Mouse (Mus musculus) cerebellum, postnatal 25 days (tissue): ENCODE measurements around the gene Zbtb14.
A peak's percentile ranks its signal among the peaks of the same experiment; 100 is the strongest.

Experiments
- DNase-seq, 2 experiments: peaks; one replicate each; pipeline ENCODE4 v3.0.0; 2021; ENCODE audit warnings: mixed read lengths in 2 of 2

Zbtb14 gene

GRCm38 (mm10) chr17:69382511-69383100 lies at the start of gene Zbtb14:
Zbtb14 (plus strand) TSS chr17:69383050.
- DNase-seq = peak; percentile 87 to 93

GRCm38 (mm10) chr17:69346056-69346455 lies 36.8 kb upstream of the Zbtb14 start:
- peak in 1 of 2 experiments; percentile 13 for DNase-seq

DNA sequence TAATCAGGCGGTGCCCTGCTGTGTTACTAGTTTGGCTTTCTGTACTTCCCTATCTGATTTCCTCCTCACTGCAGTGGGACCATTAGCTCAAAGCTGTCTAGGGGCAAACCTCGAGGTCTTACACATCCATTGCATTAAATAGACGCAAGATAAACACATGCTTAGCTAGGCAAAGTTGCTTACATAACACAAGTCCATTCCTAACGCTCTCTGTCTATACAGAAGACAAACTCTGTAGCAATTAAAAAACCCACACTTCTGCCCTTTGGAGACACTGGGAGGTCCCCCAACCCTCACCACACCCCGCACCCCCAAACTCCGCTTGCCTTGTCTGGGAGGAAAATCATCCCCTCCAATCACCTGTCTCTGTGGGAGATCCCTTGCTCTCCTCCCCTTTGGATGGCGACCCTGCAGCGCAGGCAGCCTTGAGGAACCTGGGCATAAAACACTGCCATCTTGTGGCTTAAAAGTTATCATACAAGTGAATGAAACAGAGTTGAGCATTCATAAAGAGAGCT lies 33.8 kb upstream of the Zbtb14 start:
- peak; percentile 56 for DNase-seq

DNA sequence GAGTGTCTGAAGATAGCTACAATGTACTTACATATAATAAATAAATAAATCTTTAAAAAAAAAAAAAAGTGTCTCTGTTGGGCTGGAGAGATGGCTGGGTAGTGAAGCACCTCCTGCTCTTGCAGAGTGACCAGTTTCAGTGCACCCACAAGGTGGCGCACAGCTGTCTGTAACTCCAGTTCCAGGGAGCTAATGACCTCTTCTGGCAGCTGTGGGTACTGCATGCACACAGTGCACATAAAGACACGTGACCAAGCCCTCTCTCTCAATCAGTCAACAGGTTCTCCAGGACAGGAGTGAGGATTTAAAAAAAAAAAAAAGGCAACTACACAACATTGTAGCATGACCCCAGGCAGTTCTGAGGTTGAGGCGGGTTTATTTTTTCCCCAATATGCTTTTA lies 17.8 kb upstream of the Zbtb14 start:
- DNase-seq = peak in 1 of 2 experiments; percentile 44

- no peak for DNase-seq
Measured at GRCm38 (mm10) chr17:69380838-69381237, 2.0 kb upstream of the Zbtb14 start.

DNA sequence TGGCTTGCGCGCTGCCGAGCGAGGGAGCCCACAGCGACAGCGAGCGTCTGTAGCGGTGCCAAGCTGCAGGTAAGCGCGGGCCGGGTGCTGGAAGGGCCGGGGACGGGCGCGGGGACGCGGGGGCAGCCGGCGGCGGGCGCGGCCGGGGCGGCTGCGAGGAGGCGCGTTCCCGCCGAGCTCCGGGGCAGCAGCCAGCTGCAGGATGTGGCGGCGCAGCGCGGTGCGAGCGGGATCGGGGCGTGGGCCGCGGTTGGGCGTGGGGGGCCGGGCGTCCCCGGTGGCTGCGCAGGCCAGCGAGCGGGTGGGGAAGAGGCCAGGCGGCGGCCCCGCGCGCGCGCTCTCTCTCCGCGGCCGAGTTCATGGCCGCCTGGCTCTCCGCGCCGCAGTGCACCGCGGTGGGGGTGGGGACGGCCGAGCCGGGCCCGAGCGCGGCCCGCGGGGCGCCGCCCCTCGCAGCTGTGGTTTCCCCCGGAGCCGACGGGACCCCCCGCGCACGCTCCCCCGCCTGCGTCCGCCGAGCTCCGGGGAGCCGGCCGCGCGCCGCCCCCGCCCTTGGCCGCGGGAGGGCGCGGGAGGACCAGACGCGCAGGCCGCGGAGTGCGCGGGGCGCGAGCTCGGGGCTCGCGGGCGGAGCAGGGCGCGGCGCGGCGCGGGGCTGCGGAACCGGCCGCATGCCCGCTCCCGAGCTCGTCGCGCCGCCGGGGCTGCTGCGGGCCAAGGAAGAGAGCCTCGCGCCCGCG lies 521 bp downstream of the Zbtb14 start:
- DNase-seq = peak; percentile 86 to 87

- peak; percentile 76 to 79 for DNase-seq
Measured at GRCm38 (mm10) chr17:69383941-69384665, 1.3 kb downstream of the Zbtb14 start.

DNA sequence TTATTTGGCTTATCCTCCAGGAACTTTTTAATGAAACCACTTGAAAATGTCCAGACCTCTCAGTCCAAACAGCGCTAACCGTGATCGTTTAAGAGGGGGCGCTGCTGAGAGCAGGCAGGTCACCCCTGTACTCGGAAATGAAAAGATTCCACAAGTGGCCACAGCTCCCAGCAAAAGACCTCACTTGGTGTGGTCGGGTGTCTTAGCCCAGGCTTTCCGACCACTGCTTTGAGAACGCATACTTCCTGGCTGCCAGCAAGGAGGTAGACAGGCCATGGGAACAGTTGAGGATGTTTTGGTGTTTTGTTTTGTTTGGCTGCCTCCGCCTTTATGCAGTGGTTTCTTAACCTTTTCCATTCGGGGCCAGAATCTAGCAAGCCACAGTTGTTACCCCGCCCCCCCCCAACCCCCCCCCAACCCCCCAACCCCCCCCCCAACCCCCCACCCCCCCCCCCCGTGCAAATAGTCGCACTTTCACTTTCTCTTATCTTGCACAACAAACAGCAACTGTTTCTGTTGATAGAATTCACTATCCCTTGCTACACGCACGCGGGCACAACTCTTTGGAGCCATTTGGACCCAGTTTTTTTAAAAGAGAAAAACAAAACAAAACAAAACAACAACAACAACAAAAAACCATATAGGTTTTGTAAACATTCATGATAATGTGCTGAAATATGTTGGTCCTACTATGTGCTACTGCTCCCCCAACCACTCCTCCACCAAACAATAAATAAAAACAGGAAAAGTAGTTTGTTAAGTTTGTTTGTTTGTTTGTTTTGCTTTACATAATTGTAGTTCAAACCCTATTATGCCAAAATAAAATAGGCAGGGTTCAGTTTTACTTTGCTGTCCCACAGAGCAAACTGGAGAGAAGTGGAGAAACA lies 13.5 kb downstream of the Zbtb14 start:
- DNase-seq = no peak

DNA sequence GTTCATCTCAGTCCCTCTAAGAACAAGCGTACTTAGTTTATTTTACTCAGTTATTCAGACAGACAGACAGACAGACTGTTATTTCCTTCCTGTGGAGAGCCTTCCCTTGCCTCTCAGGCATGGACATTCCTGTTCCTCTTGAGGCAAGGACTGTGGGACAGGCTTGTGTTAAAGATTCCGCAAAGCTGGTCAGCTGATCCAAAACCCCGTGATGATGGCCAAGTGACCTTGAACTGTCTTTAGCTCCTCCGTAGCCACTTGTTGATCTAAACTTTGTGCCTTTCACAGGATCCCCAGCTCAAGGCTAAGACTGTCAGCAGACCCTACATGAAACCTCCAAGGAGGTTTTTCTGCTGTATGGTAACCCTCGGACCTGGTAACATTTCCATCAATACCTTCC lies 14.3 kb downstream of the Zbtb14 start:
- no peak for DNase-seq

GRCm38 (mm10) chr17:69398092-69398491 lies 15.2 kb downstream of the Zbtb14 start:
- no peak for DNase-seq

GRCm38 (mm10) chr17:69401146-69401545 lies 18.3 kb downstream of the Zbtb14 start:
- no peak for DNase-seq

DNA sequence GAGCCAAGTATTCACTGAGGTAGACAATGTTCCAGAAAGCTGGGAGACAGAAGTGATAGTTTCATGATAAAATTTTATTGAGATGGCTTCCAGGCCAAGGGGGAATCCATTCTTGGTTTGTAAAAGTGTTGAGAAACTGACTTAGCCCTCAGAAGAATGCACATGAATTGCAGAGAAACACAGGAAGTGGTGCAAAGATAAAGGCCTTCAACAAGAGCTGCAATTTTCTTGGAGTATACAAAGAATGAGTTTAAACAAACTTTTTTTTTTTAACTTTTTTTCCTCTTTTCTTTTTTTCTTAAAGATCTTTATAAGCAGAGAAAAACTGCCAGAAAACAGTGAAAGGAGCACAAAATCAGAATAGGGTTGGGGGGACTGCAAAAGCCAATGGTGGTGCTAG lies 33.3 kb downstream of the Zbtb14 start:
- no peak for DNase-seq

DNA sequence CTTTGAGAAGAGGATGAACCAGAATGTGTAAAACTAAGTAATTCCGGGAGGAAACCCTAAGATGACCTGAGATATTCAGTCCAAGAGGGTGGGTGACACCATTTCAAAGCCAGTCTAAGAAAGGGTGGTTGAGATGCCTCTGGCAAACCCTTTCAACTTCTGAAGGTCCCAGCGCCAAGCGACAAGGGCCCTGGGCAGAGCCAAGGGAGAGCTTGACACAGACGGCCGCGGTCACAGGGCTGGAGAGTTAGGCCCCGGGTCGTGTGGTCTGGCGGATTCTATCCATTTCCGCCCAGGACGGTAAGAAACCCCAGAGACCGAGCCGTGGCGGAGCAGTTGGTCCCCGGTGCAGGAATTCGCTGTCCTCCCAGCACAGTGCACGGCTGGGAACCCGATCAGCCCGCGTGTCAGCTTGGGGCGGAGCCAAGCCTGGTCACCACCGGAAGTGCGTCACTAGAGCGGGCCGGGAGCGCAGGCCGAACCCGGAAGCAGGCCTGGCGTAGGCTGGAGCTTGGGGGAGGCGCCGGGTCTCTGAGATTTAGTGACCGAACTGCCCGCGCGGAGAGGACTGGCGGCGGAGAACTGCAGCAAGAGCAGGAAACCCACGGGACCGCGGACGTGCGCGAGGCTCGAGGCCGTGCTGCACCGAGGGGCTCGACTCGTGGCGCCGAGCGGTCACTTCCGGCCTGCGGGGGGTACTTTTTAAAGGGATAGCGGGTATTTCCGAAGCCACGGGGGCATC lies 34.2 kb downstream of the Zbtb14 start:
- peak; percentile 98 to 99 for DNase-seq

- DNase-seq = no peak
Measured at GRCm38 (mm10) chr17:69417724-69418373, 35.0 kb downstream of the Zbtb14 start.

GRCm38 (mm10) chr17:69421592-69421991 lies 38.7 kb downstream of the Zbtb14 start:
- DNase-seq = no peak

- DNase-seq = no peak
Measured at GRCm38 (mm10) chr17:69437836-69438235, 55.0 kb downstream of the Zbtb14 start.

- DNase-seq = no peak
Measured at GRCm38 (mm10) chr17:69438486-69438885, 55.6 kb downstream of the Zbtb14 start.

DNA sequence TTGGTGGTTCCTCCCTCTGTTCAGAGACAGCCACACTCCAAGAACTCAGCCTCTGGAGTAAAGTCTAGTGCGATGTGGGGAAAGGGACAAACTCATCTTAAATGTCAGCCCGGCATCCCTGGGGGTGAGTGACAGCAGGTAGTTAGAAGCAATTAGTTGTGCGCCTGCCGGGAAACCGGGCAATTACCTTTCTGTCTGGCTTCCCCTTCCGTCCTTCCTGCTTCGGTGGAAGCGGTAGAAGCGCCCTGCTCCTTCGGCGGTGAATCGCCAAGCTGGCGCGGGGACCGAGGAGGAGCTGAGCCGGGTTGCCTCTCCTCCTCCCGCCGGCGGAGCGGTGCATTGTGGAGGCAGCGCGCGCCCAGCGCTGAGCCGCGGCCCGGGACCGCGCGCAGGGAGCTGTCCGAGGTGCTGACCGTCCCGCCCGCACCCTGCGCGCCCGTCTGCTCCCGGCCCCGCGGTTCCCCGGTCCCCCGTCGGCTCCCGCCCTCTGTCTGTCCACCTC lies 56.2 kb downstream of the Zbtb14 start, which contains the start of gene Akain1:
TSS of gene Akain1 (plus strand) at position 337 of the 502 bp plus-strand sequence.
- peak; percentile 70 to 82 for DNase-seq

DNA sequence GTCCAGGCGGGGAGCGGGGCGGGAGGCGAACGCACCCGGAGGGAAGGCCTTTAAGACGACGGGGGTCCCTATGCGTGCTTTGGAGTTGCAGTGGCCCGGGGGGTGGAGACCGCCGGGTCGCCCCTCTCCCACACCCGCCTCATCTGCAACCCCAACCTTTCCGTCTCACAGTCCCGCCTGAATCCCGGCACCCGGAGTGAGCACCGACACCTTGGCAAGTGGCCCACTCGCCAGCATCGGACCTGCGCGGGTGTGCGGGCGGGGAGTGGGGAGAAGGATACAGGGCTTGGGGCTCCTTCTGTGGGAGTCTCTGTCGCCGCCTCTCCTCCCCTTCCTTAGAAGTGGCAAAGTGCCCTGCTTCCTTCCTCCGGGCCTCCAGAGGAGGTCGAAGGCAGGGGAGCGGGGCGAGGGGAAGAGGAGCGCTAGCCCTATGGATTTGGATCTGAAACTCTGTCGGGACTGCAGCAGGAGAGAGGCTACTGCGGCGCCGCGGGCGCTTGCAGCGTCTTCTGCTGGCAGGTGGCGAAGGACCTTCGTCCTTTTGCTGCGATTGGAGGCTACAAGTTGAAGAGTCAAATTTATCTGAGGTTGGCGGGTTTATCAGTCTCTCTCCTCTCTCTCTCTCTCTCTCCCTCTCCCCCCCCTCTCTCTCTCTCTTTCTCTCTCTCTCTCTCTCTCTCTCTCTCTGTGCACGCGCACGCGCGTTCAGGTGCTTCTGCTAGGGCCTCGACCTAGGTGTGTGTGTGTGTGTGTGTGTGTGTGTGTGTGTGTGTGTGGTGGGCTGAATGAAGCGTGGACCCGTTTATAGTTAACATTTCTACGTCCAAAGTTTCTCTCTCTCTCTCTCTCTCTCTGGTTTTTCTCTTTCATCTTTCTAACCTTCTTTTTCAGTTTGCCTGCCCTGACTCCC lies 57.0 kb downstream of the Zbtb14 start:
- peak; percentile 64 to 75 for DNase-seq
